Mouse (Mus musculus) lung, embryonic 15.5 days (tissue): ENCODE measurements at regions not wholly inside any gene's neighbourhood (a gene's known extent, or its start where the extent isn't known, plus 50 kb on each side); places are given as distances from the start of the nearest gene placed in this dataset.

Experiments
- ATAC-seq: fragments of 200-750 bp; cut with Nextera tagmentation; 2 replicates; pipeline ENCODE4 v1.8.0; 2017; ENCODE audit warnings: moderate number of reproducible peaks, borderline replicate concordance; ENCODE audit not compliant: low FRiP score, low TSS enrichment; ENCODE audit errors: extremely low read depth
- H3K27ac ChIP-seq: fragments of 300-500 bp; sonication (generic); 2 replicates; pipeline ENCODE4 v1.5.1; 2015; ENCODE audit warnings: moderate library complexity, mild to moderate bottlenecking, inconsistent platforms
- H3K27me3 ChIP-seq: fragments of 300-500 bp; sonication (generic); 2 replicates; pipeline ENCODE4 v1.6.1; 2015; ENCODE audit warnings: inconsistent platforms
- H3K36me3 ChIP-seq: fragments of 300-500 bp; sonication (generic); 2 replicates; pipeline ENCODE4 v1.6.1; 2015; ENCODE audit warnings: inconsistent platforms
- H3K4me1 ChIP-seq: fragments of 300-500 bp; sonication (generic); 2 replicates; pipeline ENCODE4 v1.6.1; 2015; ENCODE audit warnings: inconsistent platforms
- H3K4me2 ChIP-seq: fragments of 300-500 bp; sonication (generic); 2 replicates; pipeline ENCODE4 v1.6.1; 2015; ENCODE audit warnings: inconsistent platforms, mild to moderate bottlenecking, moderate library complexity
- H3K4me3 ChIP-seq: fragments of 300-500 bp; sonication (generic); 2 replicates; pipeline ENCODE4 v1.5.1; 2015; ENCODE audit warnings: mild to moderate bottlenecking, inconsistent platforms
- H3K9ac ChIP-seq: fragments of 300-500 bp; sonication (generic); 2 replicates; pipeline ENCODE4 v1.6.1; 2015; ENCODE audit warnings: inconsistent platforms
- H3K9me3 ChIP-seq: fragments of 300-500 bp; sonication (generic); 2 replicates; pipeline ENCODE4 v1.6.1; 2016; ENCODE audit warnings: inconsistent platforms
- WGBS: fragments of 180-500 bp; shearing (Covaris S2); methylation state at CpG from one replicate; pipeline ENCODE4 v1.1.7; 2015; 5-methylcytosine and 5-hydroxymethylcytosine counted together

DNA sequence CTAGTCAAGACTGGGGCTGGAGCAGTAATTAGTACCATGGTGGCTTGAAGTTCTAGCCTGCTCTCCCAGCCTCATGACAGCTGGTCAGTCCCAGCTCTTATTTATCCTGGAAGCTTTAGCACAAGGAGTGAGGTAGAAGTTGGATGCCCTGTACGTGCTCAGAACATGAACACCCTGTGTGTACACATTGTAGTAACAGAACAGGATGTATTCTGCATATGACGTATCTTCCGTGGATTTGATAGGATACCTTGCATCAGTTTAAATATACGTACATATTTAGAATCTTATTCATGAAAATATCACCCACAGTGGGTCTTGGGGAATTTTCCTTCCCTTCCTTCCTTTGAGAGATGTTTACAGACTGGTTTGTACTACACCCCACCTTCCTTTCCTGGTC lies 222.0 kb upstream of the Tbx3 start:
- no peak overlapping the region for H3K9ac ChIP-seq
- H3K4me3 ChIP-seq: no peak overlapping the region
- no peaks in the 10 kb centered on the region for H3K9me3 ChIP-seq
- H3K27me3 ChIP-seq: no peaks in the 10 kb centered on the region
- H3K4me1 ChIP-seq: peaks cover 18% of the 10 kb centered on the region
- no peaks in the 10 kb centered on the region for H3K36me3 ChIP-seq
- WGBS: 72% methylated on average over 4 of the region's 4 CpGs
- H3K4me2 ChIP-seq: no peak overlapping the region
- ATAC-seq: no peak
- H3K27ac ChIP-seq: peak overlapping the region; percentile 22

- Histone ChIP-seq H3K4me3 (no peak overlapping the region), H3K9me3 (no peaks in the 10 kb centered on the region), H3K4me1 (peaks cover 17% of the 10 kb centered on the region), H3K27ac (peak overlapping the region; percentile 60), H3K4me2 (no peak overlapping the region), H3K36me3 (no peaks in the 10 kb centered on the region), H3K9ac (no peak overlapping the region), H3K27me3 (no peaks in the 10 kb centered on the region)
- 31% methylated on average over 7 of the region's 7 CpGs for WGBS
- peak; percentile 81 for ATAC-seq
These were observed 221.3 kb upstream of the Tbx3 start for GRCm38 (mm10) chr5:119449166-119449565.

- Histone ChIP-seq H3K36me3 (no peaks in the 10 kb centered on the region), H3K4me1 (0 out of 2 replicates have a peak, but pooled peaks cover 13% of the 10 kb centered on the region), H3K4me2 (no peak overlapping the region), H3K4me3 (no peak overlapping the region), H3K9ac (no peak overlapping the region), H3K27ac (no peak overlapping the region), H3K9me3 (no peaks in the 10 kb centered on the region), H3K27me3 (no peaks in the 10 kb centered on the region)
- WGBS: 52% methylated on average over 3 of the region's 3 CpGs
- ATAC-seq: no peak
These were observed 210.7 kb upstream of the Tbx3 start for GRCm38 (mm10) chr5:119459751-119460150.

GRCm38 (mm10) chr5:119462659-119463530 lies 207.6 kb upstream of the Tbx3 start:
- no peak overlapping the region for H3K4me3 ChIP-seq
- no peak overlapping the region for H3K9ac ChIP-seq
- ATAC-seq: no peak
- no peak overlapping the region for H3K4me2 ChIP-seq
- no peaks in the 10 kb centered on the region for H3K27me3 ChIP-seq
- WGBS: 47% methylated on average over 14 of the region's 14 CpGs
- H3K4me1 ChIP-seq: peaks cover 27% of the 10 kb centered on the region
- H3K27ac ChIP-seq: no peak overlapping the region
- H3K9me3 ChIP-seq: no peaks in the 10 kb centered on the region
- H3K36me3 ChIP-seq: no peaks in the 10 kb centered on the region

DNA sequence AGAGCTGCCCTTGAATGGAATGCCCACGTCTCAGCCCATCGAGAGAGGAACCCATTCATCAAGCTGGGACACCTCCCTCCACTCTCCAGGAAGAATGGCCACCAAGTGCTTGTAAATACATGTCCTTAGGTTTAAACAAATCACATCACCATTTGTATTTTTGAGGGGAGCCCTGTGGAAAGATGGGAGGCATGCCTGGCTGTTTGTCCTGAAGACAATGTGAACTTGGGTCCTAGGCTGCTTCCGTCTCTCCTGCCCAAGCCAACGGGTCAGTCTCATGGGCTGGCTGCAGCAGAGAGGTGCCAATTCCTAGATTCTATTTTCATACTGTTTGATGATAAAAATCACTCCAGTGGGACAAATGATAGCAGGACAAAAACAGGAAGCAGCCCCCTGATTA lies 205.9 kb upstream of the Tbx3 start:
- Histone ChIP-seq H3K9me3 (no peaks in the 10 kb centered on the region), H3K27me3 (no peaks in the 10 kb centered on the region), H3K4me1 (peaks cover 31% of the 10 kb centered on the region), H3K4me2 (no peak overlapping the region), H3K27ac (no peak overlapping the region), H3K36me3 (no peaks in the 10 kb centered on the region), H3K9ac (no peak overlapping the region), H3K4me3 (no peak overlapping the region)
- 42% methylated on average over 4 of the region's 4 CpGs for WGBS
- ATAC-seq: no peak

GRCm38 (mm10) chr5:119467346-119468085 lies 203.0 kb upstream of the Tbx3 start:
- H3K4me1 ChIP-seq: peaks cover 27% of the 10 kb centered on the region
- WGBS: 53% methylated on average over 13 of the region's 13 CpGs
- no peaks in the 10 kb centered on the region for H3K36me3 ChIP-seq
- no peak overlapping the region for H3K4me3 ChIP-seq
- H3K4me2 ChIP-seq: no peak overlapping the region
- H3K27ac ChIP-seq: peak overlapping the region; percentile 67
- H3K9ac ChIP-seq: no peak overlapping the region
- no peaks in the 10 kb centered on the region for H3K9me3 ChIP-seq
- peak; percentile 92 for ATAC-seq
- no peaks in the 10 kb centered on the region for H3K27me3 ChIP-seq

DNA sequence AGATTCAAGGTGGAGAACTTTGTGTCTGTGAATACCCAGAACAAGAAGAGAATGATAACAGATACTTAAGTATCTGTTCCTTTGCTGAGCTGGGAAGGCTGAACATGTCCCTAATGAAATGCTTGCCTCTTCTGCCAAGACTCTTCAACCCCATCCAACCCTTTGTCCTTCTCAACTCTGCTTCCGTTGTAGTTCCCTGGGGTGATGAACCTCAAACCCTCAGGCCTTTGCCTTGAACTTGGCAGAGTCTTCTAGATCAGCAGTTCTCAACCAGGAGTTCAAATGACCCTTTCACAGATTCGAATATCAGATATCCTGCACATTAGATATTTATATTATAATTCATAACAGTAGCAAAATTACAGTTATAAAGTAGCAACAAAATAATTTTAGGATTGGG lies 192.5 kb upstream of the Tbx3 start:
- Histone ChIP-seq H3K4me1 (peaks cover 36% of the 10 kb centered on the region), H3K4me2 (no peak overlapping the region), H3K27me3 (no peaks in the 10 kb centered on the region), H3K27ac (peak overlapping the region; percentile 45; the same call in 1 of the 2 replicates), H3K9ac (no peak overlapping the region), H3K4me3 (no peak overlapping the region), H3K36me3 (no peaks in the 10 kb centered on the region), H3K9me3 (no peaks in the 10 kb centered on the region)
- no peak for ATAC-seq
- WGBS: 60% methylated on average over 2 of the region's 2 CpGs

DNA sequence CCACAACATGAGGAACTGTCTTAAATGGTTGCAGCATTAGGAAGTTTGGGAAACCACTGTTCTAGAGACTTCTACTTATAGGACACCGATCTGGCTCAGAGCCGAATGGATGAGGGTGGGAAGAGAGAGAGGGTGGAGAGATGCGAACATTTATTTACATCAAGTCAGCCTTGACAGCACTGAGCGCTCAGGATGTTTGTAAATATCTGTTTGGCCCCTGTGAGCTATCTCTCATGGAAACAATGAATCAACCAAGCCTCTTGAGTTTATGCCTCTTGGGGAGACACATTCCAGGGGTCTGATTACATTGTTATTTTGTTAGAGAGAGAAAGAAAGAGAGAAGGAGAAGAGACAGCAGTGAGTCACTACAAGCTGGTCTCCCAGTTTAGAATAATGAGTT lies 192.1 kb upstream of the Tbx3 start:
- no peaks in the 10 kb centered on the region for H3K9me3 ChIP-seq
- H3K9ac ChIP-seq: no peak overlapping the region
- ATAC-seq: 0 out of 2 replicates have a peak, but pooled peaks have one; percentile 19
- 25% methylated on average over 4 of the region's 4 CpGs for WGBS
- H3K36me3 ChIP-seq: no peaks in the 10 kb centered on the region
- no peak overlapping the region for H3K4me2 ChIP-seq
- H3K27me3 ChIP-seq: no peaks in the 10 kb centered on the region
- no peak overlapping the region for H3K4me3 ChIP-seq
- H3K4me1 ChIP-seq: peaks cover 40% of the 10 kb centered on the region
- peak overlapping the region; percentile 74 for H3K27ac ChIP-seq

DNA sequence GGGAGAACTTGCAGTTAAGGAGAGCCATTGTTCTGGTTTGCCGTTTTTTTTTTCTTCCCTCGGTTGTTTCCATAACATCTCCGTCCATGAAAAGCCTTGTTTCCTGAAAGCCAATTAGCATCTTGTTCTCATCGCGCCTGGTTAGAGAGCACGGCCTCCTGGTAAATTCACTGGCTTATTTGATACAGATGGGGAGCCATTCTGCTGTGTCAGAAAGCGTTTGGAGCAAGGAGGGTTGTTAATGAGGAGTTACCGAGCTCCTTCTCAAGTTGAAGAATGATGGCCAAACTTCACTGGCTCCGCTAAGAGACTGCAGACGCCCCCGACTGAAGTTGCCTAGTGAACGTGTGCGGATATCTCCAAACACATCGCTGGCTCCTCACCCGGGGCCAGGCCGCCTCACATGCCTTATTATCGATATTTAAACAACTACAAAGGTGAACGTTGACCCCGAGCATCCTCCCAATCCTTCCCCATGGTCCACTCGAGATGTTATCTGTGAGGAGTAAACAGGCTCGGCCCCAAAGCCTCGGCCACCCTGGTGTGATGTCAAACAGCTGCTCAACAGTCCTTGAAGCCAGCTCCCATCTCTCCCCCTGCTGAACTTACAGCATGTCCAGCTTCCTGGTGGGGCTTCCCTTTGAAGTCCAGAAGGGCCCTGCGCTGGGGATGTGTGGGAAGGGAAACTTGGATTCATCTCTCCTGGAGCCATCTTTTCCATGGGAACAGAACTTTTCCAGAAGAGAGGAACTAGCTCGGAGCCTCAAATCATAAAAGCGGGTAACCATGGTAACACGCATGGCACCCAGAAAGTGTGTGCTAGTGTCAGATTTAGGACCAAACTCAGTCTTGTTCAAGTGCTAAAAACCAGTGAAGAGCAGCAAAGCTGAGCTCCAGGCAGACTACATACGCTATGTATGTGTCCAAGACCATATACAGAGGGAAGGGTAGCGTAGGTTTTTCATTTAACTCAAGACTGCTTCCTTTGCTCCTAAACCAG lies 190.0 kb upstream of the Tbx3 start:
- no peak overlapping the region for H3K4me2 ChIP-seq
- H3K27ac ChIP-seq: peak overlapping the region; percentile 74
- H3K36me3 ChIP-seq: no peaks in the 10 kb centered on the region
- no peaks in the 10 kb centered on the region for H3K27me3 ChIP-seq
- WGBS: 13% methylated on average over 28 of the region's 28 CpGs
- H3K4me3 ChIP-seq: no peak overlapping the region
- H3K4me1 ChIP-seq: peaks cover 41% of the 10 kb centered on the region
- no peaks in the 10 kb centered on the region for H3K9me3 ChIP-seq
- H3K9ac ChIP-seq: no peak overlapping the region
- peak; percentile 82 for ATAC-seq

DNA sequence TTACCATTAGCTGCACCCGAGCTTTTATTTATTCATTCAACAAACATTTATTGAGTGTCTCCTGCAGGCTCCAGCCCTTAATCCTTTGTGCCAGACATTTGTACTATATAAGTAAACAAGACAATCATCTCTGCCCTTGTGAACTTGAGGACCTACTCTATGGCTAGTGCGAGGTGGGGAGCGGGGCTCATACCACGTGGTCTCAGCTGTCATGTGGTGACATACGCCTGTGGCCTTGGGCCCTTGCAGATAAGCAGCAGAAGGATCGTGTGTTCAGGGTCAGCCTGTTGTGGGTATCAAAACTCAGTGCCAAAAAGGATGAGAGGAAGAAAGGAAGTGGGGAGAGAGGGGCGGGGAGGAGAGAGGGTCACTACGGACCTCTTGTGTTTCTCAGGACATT lies 186.8 kb upstream of the Tbx3 start:
- Histone ChIP-seq H3K9ac (no peak overlapping the region), H3K9me3 (no peaks in the 10 kb centered on the region), H3K27me3 (no peaks in the 10 kb centered on the region), H3K27ac (no peak overlapping the region), H3K4me2 (no peak overlapping the region), H3K36me3 (no peaks in the 10 kb centered on the region), H3K4me3 (no peak overlapping the region), H3K4me1 (peaks cover 31% of the 10 kb centered on the region)
- 44% methylated on average over 8 of the region's 8 CpGs for WGBS
- no peak for ATAC-seq

- no peaks in the 10 kb centered on the region for H3K27me3 ChIP-seq
- no peaks in the 10 kb centered on the region for H3K36me3 ChIP-seq
- H3K4me3 ChIP-seq: no peak overlapping the region
- no peaks in the 10 kb centered on the region for H3K9me3 ChIP-seq
- no peak for ATAC-seq
- H3K4me1 ChIP-seq: 0 out of 2 replicates have a peak, but pooled peaks cover 6% of the 10 kb centered on the region
- no peak overlapping the region for H3K4me2 ChIP-seq
- no peak overlapping the region for H3K27ac ChIP-seq
- H3K9ac ChIP-seq: no peak overlapping the region
These were observed 184.3 kb upstream of the Tbx3 start for GRCm38 (mm10) chr5:119486196-119486595.
